Mouse (Mus musculus): Measurements from ENCODE around the gene Tmem86a. TPM values are rescaled to one million over a fixed set of nuclear protein-coding genes. Genes with fewer than 3 reads are reported as not detected.

Gene Tmem86a
- total and polyA plus RNA-seq, 3 experiments = 0.30 to 2.0 (median 0.82) TPM

- in situ Hi-C loops (cut with MboI; ENCODE audit: low pct_ligation_motif_present, low pct_unique_long_range_greater_than_20kb, low sequenced_read_pairs) = no loop called here
- H3K9ac ChIP-seq (ENCODE audit: insufficient read depth, low read depth) = no peak overlapping the region
- H3K79me2 ChIP-seq (replicated peaks; ENCODE audit: control insufficient read depth, extremely low read depth, insufficient read depth, poor library complexity, severe bottlenecking) = no peaks in the 10 kb centered on the region
- no peak overlapping the region for H3K27ac ChIP-seq (ENCODE audit: insufficient read depth, low read depth)
- H3K4me2 ChIP-seq (ENCODE audit: insufficient read depth, low read depth, poor library complexity, severe bottlenecking) = no peak overlapping the region
- dilution Hi-C loops (cut with MboI; ENCODE audit: extremely low pct_ligation_motif_present, extremely low pct_unique_long_range_greater_than_20kb, low sequenced_read_pairs) = no loop called here
- no peak for DNase-seq (ENCODE audit: extremely low read depth)
- no peaks in the 10 kb centered on the region for H3K36me3 ChIP-seq (replicated peaks in 1 of 2; ENCODE audit: control insufficient read depth in 1 of 2, insufficient read depth in 1 of 2, low read length in 1 of 2)
- no peaks in the 10 kb centered on the region for H3K9me3 ChIP-seq (replicated peaks; ENCODE audit: low read length)
- TF ChIP-seq ZMIZ1 (IDR thresholded peaks at IDR 0.05; ENCODE audit: low read depth, low read length) = no peak
- TF ChIP-seq JUN (IDR thresholded peaks at IDR 0.05; ENCODE audit: insufficient read depth, low read depth, low read length) = no peak
- TF ChIP-seq ZNF384 (IDR thresholded peaks at IDR 0.05; ENCODE audit: low read depth, low read length) = no peak
- TF ChIP-seq CTCF (conservative IDR thresholded peaks at IDR 0.05 in 1 of 2, IDR thresholded peaks at IDR 0.05 in 1 of 2; ENCODE audit: low read depth in 2 of 2, low read length in 2 of 2) = no peak
- TF ChIP-seq TCF12 (IDR thresholded peaks at IDR 0.05; ENCODE audit: low read depth, low read length) = no peak
- TF ChIP-seq MYC (IDR thresholded peaks at IDR 0.05; ENCODE audit: low read depth, low read length) = no peak
- TF ChIP-seq E2F4 (IDR thresholded peaks at IDR 0.05; ENCODE audit: insufficient replicate concordance, low read depth, low read length) = no peak
- TF ChIP-seq MXI1 (IDR thresholded peaks at IDR 0.05; ENCODE audit: low read depth, low read length) = no peak
- no peak for TF ChIP-seq EP300 (IDR thresholded peaks at IDR 0.05; ENCODE audit: low read length)
- no peak for TF ChIP-seq POLR2A (IDR thresholded peaks at IDR 0.05; ENCODE audit: low read depth, low read length)
- no peak for TF ChIP-seq MAFK (IDR thresholded peaks at IDR 0.05; ENCODE audit: insufficient replicate concordance, low read length)
- no peak for TF ChIP-seq JUND (conservative IDR thresholded peaks at IDR 0.05; ENCODE audit: low read depth, low read length)
- no peak for TF ChIP-seq UBTF (IDR thresholded peaks at IDR 0.05; ENCODE audit: low read depth, low read length)
- no peak for TF ChIP-seq ZC3H11A (IDR thresholded peaks at IDR 0.05; ENCODE audit: low read depth, low read length)
- no peak for TF ChIP-seq USF2 (conservative IDR thresholded peaks at IDR 0.05; ENCODE audit: low read depth, low read length)
- no peak for TF ChIP-seq USF1 (IDR thresholded peaks at IDR 0.05; ENCODE audit: low read depth, low read length)
- H3K27me3 ChIP-seq (replicated peaks) = no peaks in the 10 kb centered on the region
- no peak overlapping the region for H3K4me3 ChIP-seq (replicated peaks in 1 of 3; ENCODE audit: low read depth in 2 of 3, low read length in 2 of 3, poor library complexity in 1 of 3)
- peaks cover 5 to 16% of the 10 kb centered on the region in 2 experiments; a peak in 3 of 4 replicates for H3K4me1 ChIP-seq (ENCODE audit: control insufficient read depth in 1 of 2, insufficient read depth in 2 of 2)
These were observed 43.5 kb downstream of the Tmem86a start for GRCm38 (mm10) chr7:47093935-47094334.

GRCm38 (mm10) chr7:47094969-47095368 lies 44.6 kb downstream of the Tmem86a start:
- H3K36me3 ChIP-seq (replicated peaks in 1 of 2; ENCODE audit: control insufficient read depth in 1 of 2, insufficient read depth in 1 of 2, low read length in 1 of 2) = no peaks in the 10 kb centered on the region
- H3K9me3 ChIP-seq (replicated peaks; ENCODE audit: low read length) = no peaks in the 10 kb centered on the region
- no peak overlapping the region for H3K27ac ChIP-seq (ENCODE audit: insufficient read depth, low read depth)
- no peak overlapping the region for H3K4me3 ChIP-seq (replicated peaks in 1 of 3; ENCODE audit: low read depth in 2 of 3, low read length in 2 of 3, poor library complexity in 1 of 3)
- no peak for TF ChIP-seq PAX5 (IDR thresholded peaks at IDR 0.05; ENCODE audit: low read length)
- H3K27me3 ChIP-seq (replicated peaks) = no peaks in the 10 kb centered on the region
- dilution Hi-C loops (cut with MboI; ENCODE audit: extremely low pct_ligation_motif_present, extremely low pct_unique_long_range_greater_than_20kb, low sequenced_read_pairs) (no loop called here), in situ Hi-C loops (cut with MboI; ENCODE audit: low pct_ligation_motif_present, low pct_unique_long_range_greater_than_20kb, low sequenced_read_pairs) (no loop called here)
- no peak for DNase-seq (ENCODE audit: extremely low read depth)
- H3K9ac ChIP-seq (ENCODE audit: insufficient read depth, low read depth) = no peak overlapping the region
- peaks cover 5 to 27% of the 10 kb centered on the region in 2 experiments; a peak in 3 of 4 replicates for H3K4me1 ChIP-seq (ENCODE audit: control insufficient read depth in 1 of 2, insufficient read depth in 2 of 2)
- no peak overlapping the region for H3K4me2 ChIP-seq (ENCODE audit: insufficient read depth, low read depth, poor library complexity, severe bottlenecking)
- no peaks in the 10 kb centered on the region for H3K79me2 ChIP-seq (replicated peaks; ENCODE audit: control insufficient read depth, extremely low read depth, insufficient read depth, poor library complexity, severe bottlenecking)

Measured in CH12.LX (cell line).